Mouse (Mus musculus) stomach, postnatal 0 days (tissue): ENCODE measurements around the gene Pum1. TPM values are rescaled to one million over a fixed set of nuclear protein-coding genes. Genes with fewer than 3 reads are reported as not detected.

Experiments used
- ATAC-seq: fragments of 200-750 bp; cut with Nextera tagmentation; 2 replicates; pipeline ENCODE4 v1.8.0; 2017; ENCODE audit not compliant: low FRiP score, low TSS enrichment
- DNase-seq: peaks from one replicate; pipeline ENCODE4 v3.0.0-alpha.2; 2016; ENCODE audit warnings: low spot score
- H3K27ac ChIP-seq: fragments of 300-500 bp; sonication (generic); replicated peaks from 2 replicates; pipeline ENCODE4 v1.5.1; 2014; ENCODE audit warnings: mild to moderate bottlenecking, control low read depth
- H3K27me3 ChIP-seq: fragments of 300-500 bp; sonication (generic); 2 replicates; pipeline ENCODE4 v1.6.1; 2014; ENCODE audit warnings: low read length; ENCODE audit not compliant: control insufficient read depth, insufficient read depth
- H3K36me3 ChIP-seq: fragments of 300-500 bp; sonication (generic); 2 replicates; pipeline ENCODE4 v1.6.1; 2014; ENCODE audit warnings: low read length, mixed read lengths; ENCODE audit not compliant: control insufficient read depth, insufficient read depth
- H3K4me1 ChIP-seq: fragments of 300-500 bp; sonication (generic); replicated peaks from 2 replicates; pipeline ENCODE4 v1.6.1; 2014; ENCODE audit warnings: antibody characterized with exemption; ENCODE audit not compliant: control insufficient read depth, insufficient read depth
- H3K4me2 ChIP-seq: fragments of 300-500 bp; sonication (generic); replicated peaks from 2 replicates; pipeline ENCODE4 v1.6.1; 2014; ENCODE audit warnings: low read depth, mild to moderate bottlenecking, control low read depth, moderate library complexity
- H3K4me3 ChIP-seq: fragments of 300-500 bp; sonication (generic); 2 replicates; pipeline ENCODE4 v1.5.1; 2014; ENCODE audit warnings: low read depth, low read length, control low read depth
- H3K9ac ChIP-seq: fragments of 300-500 bp; sonication (generic); 2 replicates; pipeline ENCODE4 v1.6.1; 2014; ENCODE audit warnings: mild to moderate bottlenecking, low read length, control low read depth, mixed read lengths
- H3K9me3 ChIP-seq: fragments of 300-500 bp; sonication (generic); 2 replicates; pipeline ENCODE4 v1.6.1; 2016; ENCODE audit warnings: low read length; ENCODE audit not compliant: control insufficient read depth
- CTCF ChIP-seq: IDR thresholded peaks from 2 replicates; pipeline ENCODE4 v1.5.1; 2016; ENCODE audit warnings: antibody characterized with exemption, low read depth, mild to moderate bottlenecking, moderate library complexity
- EP300 ChIP-seq: optimal IDR thresholded peaks from 2 replicates; pipeline ENCODE3; 2016; ENCODE audit warnings: antibody characterized with exemption
- WGBS: fragments of 180-500 bp; shearing (Covaris S2); extraction: QIAGEN DNeasy Blood & Tissue Kit; methylation state at CpG from one replicate; pipeline ENCODE4 v1.1.7; 2014; 5-methylcytosine and 5-hydroxymethylcytosine counted together
- polyA plus RNA-seq: library from polyadenylated mRNA; unstranded; fragments of >200 nt; fragmentation: Nextera tagmentation; extraction: Ambion mirVana; gene quantifications from 2 replicates; pipeline ENCODE4 v1.2.1, GENCODE M21; 2015

The Pum1 gene
- polyA plus RNA-seq, 1 experiment from 2014 or later, result 27.0 TPM

GRCm38 (mm10) chr4:130801624-130802329, 138.7 kb downstream of the Pum1 start:
- Histone ChIP-seq H3K36me3 (no peaks in the 10 kb centered on the region), H3K27ac (0 out of 2 replicates have a peak overlapping the region, but pooled peaks have one; percentile 0), H3K4me1 (peaks cover 10% of the 10 kb centered on the region), H3K27me3 (no peaks in the 10 kb centered on the region), H3K4me2 (no peak overlapping the region), H3K9ac (no peak overlapping the region), H3K4me3 (no peak overlapping the region), H3K9me3 (no peaks in the 10 kb centered on the region)
- DNase-seq (no peak), ATAC-seq (peak; percentile 51; the same call in 1 of the 2 replicates)
- no peak for TF ChIP-seq EP300
- peak; percentile 30; the same call in 1 of the 2 replicates for TF ChIP-seq CTCF
- WGBS, result 49% methylated on average over 10 of the region's 10 CpGs

GRCm38 (mm10) chr4:130803591-130803990, 140.5 kb downstream of the Pum1 start:
- no peak for ATAC-seq
- H3K27me3 ChIP-seq, result no peaks in the 10 kb centered on the region
- no peak overlapping the region for H3K4me2 ChIP-seq
- DNase-seq, result no peak
- H3K9ac ChIP-seq, result no peak overlapping the region
- no peaks in the 10 kb centered on the region for H3K36me3 ChIP-seq
- H3K4me1 ChIP-seq, result peaks cover 8% of the 10 kb centered on the region; the same call in 1 of the 2 replicates
- no peak overlapping the region for H3K4me3 ChIP-seq
- WGBS, result 60% methylated on average over 2 of the region's 2 CpGs
- H3K9me3 ChIP-seq, result no peaks in the 10 kb centered on the region
- TF ChIP-seq EP300 (no peak), CTCF (no peak)
- no peak overlapping the region for H3K27ac ChIP-seq

GRCm38 (mm10) chr4:130804292-130804691, 141.2 kb downstream of the Pum1 start:
- Histone ChIP-seq H3K4me2 (no peak overlapping the region), H3K4me1 (peaks cover 4% of the 10 kb centered on the region; the same call in 1 of the 2 replicates), H3K4me3 (no peak overlapping the region), H3K36me3 (no peaks in the 10 kb centered on the region), H3K27me3 (no peaks in the 10 kb centered on the region), H3K9me3 (no peaks in the 10 kb centered on the region), H3K9ac (no peak overlapping the region), H3K27ac (no peak overlapping the region)
- 39% methylated on average over 2 of the region's 2 CpGs for WGBS
- ATAC-seq (no peak), DNase-seq (no peak)
- no peak for TF ChIP-seq CTCF
- no peak for TF ChIP-seq EP300

- no peak overlapping the region for H3K4me3 ChIP-seq
- no peaks in the 10 kb centered on the region for H3K4me1 ChIP-seq
- ATAC-seq (no peak), DNase-seq (no peak)
- no peak overlapping the region; the same call in 1 of the 2 replicates for H3K9ac ChIP-seq
- peak overlapping the region; percentile 36; the same call in 1 of the 2 replicates for H3K27ac ChIP-seq
- no peaks in the 10 kb centered on the region for H3K27me3 ChIP-seq
- TF ChIP-seq EP300, result no peak
- no peaks in the 10 kb centered on the region for H3K36me3 ChIP-seq
- no peaks in the 10 kb centered on the region for H3K9me3 ChIP-seq
- WGBS, result 67% methylated on average over 7 of the region's 7 CpGs
- H3K4me2 ChIP-seq, result no peak overlapping the region
These were observed 141.7 kb downstream of the Pum1 start for GRCm38 (mm10) chr4:130804771-130805361.

GRCm38 (mm10) chr4:130805746-130806145, 142.6 kb downstream of the Pum1 start:
- no peaks in the 10 kb centered on the region for H3K27me3 ChIP-seq
- ATAC-seq (no peak), DNase-seq (no peak)
- H3K36me3 ChIP-seq, result no peaks in the 10 kb centered on the region
- no peaks in the 10 kb centered on the region for H3K9me3 ChIP-seq
- no peak overlapping the region; the same call in 1 of the 2 replicates for H3K9ac ChIP-seq
- no peak for TF ChIP-seq EP300
- TF ChIP-seq CTCF, result no peak
- no peak overlapping the region for H3K4me3 ChIP-seq
- no peak overlapping the region for H3K4me2 ChIP-seq
- H3K4me1 ChIP-seq, result no peaks in the 10 kb centered on the region
- H3K27ac ChIP-seq, result no peak overlapping the region
- WGBS, result 74% methylated on average over 7 of the region's 7 CpGs

GRCm38 (mm10) chr4:130806746-130807145, 143.6 kb downstream of the Pum1 start:
- TF ChIP-seq CTCF (no peak), EP300 (no peak)
- Histone ChIP-seq H3K9ac (no peak overlapping the region), H3K4me2 (no peak overlapping the region), H3K36me3 (no peaks in the 10 kb centered on the region), H3K9me3 (no peaks in the 10 kb centered on the region), H3K4me3 (no peak overlapping the region), H3K27ac (no peak overlapping the region), H3K4me1 (no peaks in the 10 kb centered on the region), H3K27me3 (no peaks in the 10 kb centered on the region)
- ATAC-seq, result no peak
- DNase-seq, result no peak
- WGBS, result 93% methylated on average over 9 of the region's 9 CpGs
